Mouse (Mus musculus) forebrain, embryonic 14.5 days (tissue): ENCODE measurements around the gene Aldh3a1. TPM values are rescaled to one million over a fixed set of nuclear protein-coding genes. Genes with fewer than 3 reads are reported as not detected.

Experiments
- ATAC-seq: fragments of 200-750 bp; cut with Nextera tagmentation; 2 replicates; pipeline ENCODE4 v1.8.0; 2017; ENCODE audit warnings: mild to moderate bottlenecking, moderate library complexity
- DNase-seq: peaks from one replicate; pipeline ENCODE4 v3.0.0-alpha.2; 2015; ENCODE audit warnings: low spot score
- H3K27ac ChIP-seq: fragments of 300-500 bp; sonication (generic); 2 replicates; pipeline ENCODE4 v1.5.1; 2014; ENCODE audit warnings: low read depth, mild to moderate bottlenecking, control low read depth, low read length, moderate library complexity
- H3K27me3 ChIP-seq: fragments of 300-500 bp; sonication (generic); replicated peaks from 2 replicates; pipeline ENCODE4 v1.6.1; 2014; ENCODE audit warnings: low read length, control low read depth, mixed read lengths; ENCODE audit not compliant: control insufficient read depth, insufficient read depth
- H3K36me3 ChIP-seq: fragments of 300-500 bp; sonication (generic); 2 replicates; pipeline ENCODE4 v1.6.1; 2014; ENCODE audit warnings: low read length, control low read depth; ENCODE audit not compliant: control insufficient read depth, insufficient read depth
- H3K4me1 ChIP-seq: fragments of 300-500 bp; sonication (generic); 2 replicates; pipeline ENCODE4 v1.6.1; 2014; ENCODE audit warnings: antibody characterized with exemption, low read length, control low read depth; ENCODE audit not compliant: control insufficient read depth, insufficient read depth
- H3K4me2 ChIP-seq: fragments of 300-500 bp; sonication (generic); 2 replicates; pipeline ENCODE4 v1.6.1; 2014; ENCODE audit warnings: mild to moderate bottlenecking, control low read depth, low read length
- H3K4me3 ChIP-seq: fragments of 300-500 bp; sonication (generic); 2 replicates; pipeline ENCODE4 v1.5.1; 2014; ENCODE audit warnings: low read depth, low read length, control low read depth
- H3K9ac ChIP-seq: fragments of 300-500 bp; sonication (generic); 2 replicates; pipeline ENCODE4 v1.6.1; 2014; ENCODE audit warnings: mild to moderate bottlenecking, low read length, control low read depth, moderate library complexity
- H3K9me3 ChIP-seq: fragments of 300-500 bp; sonication (generic); replicated peaks from 2 replicates; pipeline ENCODE4 v1.6.1; 2016; ENCODE audit warnings: low read length, control low read depth, mixed read lengths; ENCODE audit not compliant: control insufficient read depth
- WGBS: fragments of 180-500 bp; shearing (Covaris S2); extraction: QIAGEN DNeasy Blood & Tissue Kit; methylation state at CpG from one replicate; pipeline ENCODE4 v1.1.7; 2014; 5-methylcytosine and 5-hydroxymethylcytosine counted together
- polyA plus RNA-seq: library from polyadenylated mRNA; unstranded; fragments of >200 nt; fragmentation: Nextera tagmentation; extraction: Ambion mirVana; gene quantifications from 2 replicates; pipeline ENCODE4 v1.2.1, GENCODE M21; 2014

Gene Aldh3a1
- polyA plus RNA-seq, 1 experiment from 2014 or later = not detected

DNA sequence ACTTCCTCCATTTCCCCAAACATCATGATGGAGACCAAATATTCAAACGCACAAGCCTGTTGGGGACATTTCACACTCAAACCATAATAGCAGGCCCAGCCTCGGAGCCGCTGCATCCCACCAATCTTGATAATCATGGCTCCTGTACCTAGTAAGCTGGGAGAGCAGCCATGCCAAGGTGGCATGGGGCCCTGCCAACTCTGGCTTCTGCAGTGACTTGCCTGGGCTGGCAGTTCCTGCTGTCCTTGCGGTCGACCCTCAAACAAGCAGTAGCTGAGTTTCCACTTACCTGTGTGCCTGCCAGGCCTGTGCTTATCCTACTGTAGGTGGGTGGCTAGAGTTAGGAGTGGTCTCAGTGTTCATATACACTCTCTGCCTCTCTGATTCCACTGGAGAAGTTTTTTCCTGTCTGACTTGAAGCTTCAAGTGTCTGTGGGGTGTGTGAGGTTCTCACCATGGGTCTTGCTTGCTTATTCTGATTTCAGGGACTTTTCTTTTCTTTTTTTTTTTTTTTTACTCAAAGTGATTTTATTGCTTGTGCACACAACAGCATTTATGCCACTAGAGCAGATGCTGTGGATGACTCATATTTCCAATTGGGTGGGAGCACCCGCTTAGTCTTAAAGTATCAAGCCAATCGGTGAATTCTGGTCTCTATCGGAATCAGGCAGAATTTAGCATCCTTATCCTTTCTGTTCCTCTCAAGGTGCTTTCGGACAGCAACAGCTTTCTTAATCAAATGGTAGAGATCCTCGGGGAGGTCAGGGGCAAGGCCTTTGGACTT, 2.0 kb upstream of the Aldh3a1 start:
- H3K4me1 ChIP-seq = no peaks in the 10 kb centered on the region
- no peak overlapping the region for H3K9ac ChIP-seq
- no peak overlapping the region for H3K4me3 ChIP-seq
- 94% methylated on average over 9 of the region's 10 CpGs for WGBS
- no peak for ATAC-seq
- H3K27me3 ChIP-seq = no peaks in the 10 kb centered on the region
- no peaks in the 10 kb centered on the region for H3K36me3 ChIP-seq
- H3K27ac ChIP-seq = no peak overlapping the region
- H3K4me2 ChIP-seq = no peak overlapping the region
- DNase-seq = no peak
- no peaks in the 10 kb centered on the region for H3K9me3 ChIP-seq

DNA sequence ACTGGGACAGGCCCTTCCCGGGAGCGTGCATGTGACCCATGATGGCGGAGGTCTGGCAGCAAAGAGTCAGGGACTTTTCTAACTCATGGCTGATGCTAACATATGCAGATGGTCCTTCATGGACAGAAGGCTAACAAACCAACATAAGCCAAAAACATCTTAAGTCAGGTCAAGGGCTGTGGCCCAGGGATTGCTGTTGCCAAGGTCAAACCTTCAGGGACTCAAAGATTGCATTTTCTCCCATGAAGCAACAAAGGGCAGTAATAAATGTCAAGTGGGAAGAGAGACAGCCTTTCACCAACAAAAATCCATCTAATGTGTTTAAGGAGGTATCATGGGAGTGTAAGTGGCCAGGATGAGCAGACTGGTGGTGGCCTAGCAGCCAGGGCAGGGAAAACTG, 1.2 kb upstream of the Aldh3a1 start:
- H3K9me3 ChIP-seq = no peaks in the 10 kb centered on the region

GRCm38 (mm10) chr11:61208316-61208715, 979 bp downstream of the Aldh3a1 start:
- no peak for DNase-seq
- Histone ChIP-seq H3K4me3 (no peak overlapping the region), H3K4me1 (no peaks in the 10 kb centered on the region), H3K27me3 (no peaks in the 10 kb centered on the region), H3K4me2 (no peak overlapping the region), H3K36me3 (no peaks in the 10 kb centered on the region), H3K9me3 (no peaks in the 10 kb centered on the region), H3K9ac (no peak overlapping the region), H3K27ac (no peak overlapping the region)
- 83% methylated on average over 10 of the region's 10 CpGs for WGBS
- ATAC-seq = no peak

More for the DNA sequence above, 1.2 kb upstream of the Aldh3a1 start:
- 96% methylated on average over 3 of the region's 3 CpGs for WGBS
- no peaks in the 10 kb centered on the region for H3K36me3 ChIP-seq
- H3K27ac ChIP-seq = no peak overlapping the region
- no peak overlapping the region for H3K4me2 ChIP-seq
- H3K4me3 ChIP-seq = no peak overlapping the region
- DNase-seq = no peak
- no peaks in the 10 kb centered on the region for H3K4me1 ChIP-seq
- H3K9ac ChIP-seq = no peak overlapping the region
- ATAC-seq = no peak
- no peaks in the 10 kb centered on the region for H3K27me3 ChIP-seq

- no peak overlapping the region for H3K4me2 ChIP-seq
- WGBS = 41% methylated on average over 20 of the region's 20 CpGs
- ATAC-seq (no peak), DNase-seq (no peak)
- H3K36me3 ChIP-seq = no peaks in the 10 kb centered on the region
- H3K4me1 ChIP-seq = no peaks in the 10 kb centered on the region
- H3K27ac ChIP-seq = no peak overlapping the region
- no peaks in the 10 kb centered on the region for H3K27me3 ChIP-seq
- no peak overlapping the region for H3K4me3 ChIP-seq
- no peak overlapping the region for H3K9ac ChIP-seq
- H3K9me3 ChIP-seq = no peaks in the 10 kb centered on the region
These were observed 4.8 kb downstream of the Aldh3a1 start for GRCm38 (mm10) chr11:61212102-61212501.

- ATAC-seq = no peak
- H3K4me3 ChIP-seq = no peak overlapping the region
These were observed 8.6 kb downstream of the Aldh3a1 start for GRCm38 (mm10) chr11:61215936-61216335.

DNA sequence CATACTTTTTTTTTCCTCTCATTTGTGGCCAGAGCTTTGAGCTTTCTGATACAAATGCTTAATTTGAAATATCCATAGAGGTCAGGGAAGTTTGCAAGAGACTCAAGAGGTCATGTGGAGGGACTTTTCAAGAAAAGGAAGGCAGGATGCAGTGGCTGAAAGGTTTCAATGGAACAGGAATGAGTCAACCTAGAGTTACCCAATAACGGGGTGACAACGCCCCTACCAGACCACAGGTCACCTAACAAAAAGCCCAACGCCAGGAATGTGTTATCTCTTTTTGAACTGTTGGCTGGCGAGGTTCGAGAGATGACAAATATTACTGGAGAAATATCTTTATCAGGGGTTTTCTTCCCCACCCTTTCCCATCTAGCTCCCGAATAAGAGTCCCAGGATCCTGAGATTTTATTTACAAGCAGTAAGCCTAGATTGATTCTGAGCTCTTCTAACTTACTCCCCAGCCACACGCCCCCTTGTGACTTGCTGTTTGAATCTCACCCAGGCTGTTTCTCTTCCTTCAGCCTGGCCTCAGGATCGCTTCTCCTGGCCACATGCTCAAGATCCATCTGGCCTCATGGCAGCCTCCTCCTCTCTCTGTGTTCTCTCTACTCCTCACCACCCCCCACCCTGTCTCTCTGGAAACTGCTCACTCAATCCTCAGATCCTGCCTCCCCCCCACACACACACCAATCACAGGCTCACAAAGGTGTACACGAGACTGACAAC, 13.0 kb downstream of the Aldh3a1 start:
- DNase-seq (peak; percentile 44), ATAC-seq (no peak)
- no peaks in the 10 kb centered on the region for H3K27me3 ChIP-seq
- H3K4me2 ChIP-seq = no peak overlapping the region
- H3K36me3 ChIP-seq = no peaks in the 10 kb centered on the region
- H3K4me3 ChIP-seq = no peak overlapping the region
- H3K9ac ChIP-seq = no peak overlapping the region
- WGBS = 71% methylated on average over 9 of the region's 9 CpGs
- H3K27ac ChIP-seq = no peak overlapping the region
- no peaks in the 10 kb centered on the region for H3K9me3 ChIP-seq
- no peaks in the 10 kb centered on the region for H3K4me1 ChIP-seq

More at GRCm38 (mm10) chr11:61215936-61216335, 8.6 kb downstream of the Aldh3a1 start:
- H3K36me3 ChIP-seq = no peaks in the 10 kb centered on the region
- no peaks in the 10 kb centered on the region for H3K4me1 ChIP-seq
- no peak for DNase-seq
- H3K9ac ChIP-seq = no peak overlapping the region
- WGBS = 91% methylated on average over 3 of the region's 3 CpGs
- no peak overlapping the region for H3K27ac ChIP-seq
- no peak overlapping the region for H3K4me2 ChIP-seq
- no peaks in the 10 kb centered on the region for H3K9me3 ChIP-seq
- H3K27me3 ChIP-seq = no peaks in the 10 kb centered on the region

- 70% methylated on average over 1 of the region's 1 CpGs for WGBS
- no peaks in the 10 kb centered on the region for H3K27me3 ChIP-seq
- no peaks in the 10 kb centered on the region for H3K4me1 ChIP-seq
- H3K36me3 ChIP-seq = no peaks in the 10 kb centered on the region
- no peaks in the 10 kb centered on the region for H3K9me3 ChIP-seq
- H3K27ac ChIP-seq = no peak overlapping the region
- no peak overlapping the region for H3K4me2 ChIP-seq
- H3K9ac ChIP-seq = no peak overlapping the region
- DNase-seq (no peak), ATAC-seq (no peak)
- no peak overlapping the region for H3K4me3 ChIP-seq
These were observed 14.7 kb downstream of the Aldh3a1 start for GRCm38 (mm10) chr11:61222007-61222406.

DNA sequence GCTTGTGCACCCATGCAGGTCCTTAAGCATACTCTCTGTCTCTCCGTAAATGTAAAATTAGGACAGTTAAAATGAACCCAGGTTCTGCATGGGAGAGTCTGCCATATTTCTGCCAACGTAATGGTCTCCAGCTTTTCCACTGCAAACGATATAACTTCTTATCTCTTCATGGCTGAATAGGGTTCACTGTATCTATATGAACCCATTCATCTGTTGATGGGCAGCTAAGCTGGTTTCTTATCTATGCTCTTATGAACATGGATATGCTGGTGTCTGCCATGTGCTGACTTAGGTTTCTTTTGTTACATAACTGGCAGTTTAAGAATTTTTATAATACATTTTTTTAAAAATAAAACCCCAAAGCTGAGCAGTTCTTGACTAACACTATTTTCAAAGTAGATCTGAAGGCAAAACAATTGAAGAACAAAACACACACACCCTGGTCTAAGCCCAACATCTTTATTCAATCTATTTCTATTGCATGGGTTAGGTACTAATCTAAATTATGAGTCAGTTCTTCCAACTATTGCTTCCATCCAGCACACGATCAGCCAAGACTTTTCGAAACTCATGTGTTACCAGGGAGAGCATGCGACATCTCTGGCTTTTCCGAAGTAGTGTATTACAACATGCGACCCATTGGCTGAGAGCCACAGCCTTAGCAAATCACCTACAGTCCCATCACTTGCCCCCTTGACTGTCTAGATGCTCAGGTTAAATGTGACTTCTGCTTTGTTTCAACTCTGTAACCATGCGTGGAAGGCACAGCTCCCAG, 15.8 kb downstream of the Aldh3a1 start:
- H3K9ac ChIP-seq = no peak overlapping the region
- no peak overlapping the region for H3K4me2 ChIP-seq
- H3K4me1 ChIP-seq = no peaks in the 10 kb centered on the region
- no peak overlapping the region for H3K4me3 ChIP-seq
- DNase-seq (no peak), ATAC-seq (no peak)
- H3K27ac ChIP-seq = no peak overlapping the region
- H3K9me3 ChIP-seq = no peaks in the 10 kb centered on the region
- H3K27me3 ChIP-seq = no peaks in the 10 kb centered on the region
- 93% methylated on average over 9 of the region's 9 CpGs for WGBS
- no peaks in the 10 kb centered on the region for H3K36me3 ChIP-seq
